Mouse (Mus musculus): ENCODE data around the gene 4933421I07Rik. TPM values are rescaled to one million over a fixed set of nuclear protein-coding genes. Genes with fewer than 3 reads are reported as not detected.
A peak's percentile ranks its signal among the peaks of the same experiment; 100 is the strongest.

The 4933421I07Rik gene
- not detected for total RNA-seq (2021)
- long read RNA-seq, experiment 1, result 0 reads
- long read RNA-seq, experiment 2, result 0 reads

- Histone ChIP-seq H3K27ac (no peak within 1 kb of the TSS), H3K4me3 (no peak within 1 kb of the TSS)
- no peak for DNase-seq (ENCODE audit: extremely low spot score in 1 of 2, low spot score in 2 of 2)
- no peak for TF ChIP-seq CTCF (IDR thresholded peaks at IDR 0.05)
- intact Hi-C loops (cut with DNase I), result no loop called here
Measured at GRCm38 (mm10) chr7:42447850-42448249, at the start of gene 4933421I07Rik. TSS of gene 4933421I07Rik (minus strand) at chr7:42448120.

GRCm38 (mm10) chr7:42497356-42497755 is 49.4 kb upstream of the 4933421I07Rik start:
- intact Hi-C loops (cut with DNase I), result no loop called here
- no peak for TF ChIP-seq CTCF (IDR thresholded peaks at IDR 0.05)

DNA sequence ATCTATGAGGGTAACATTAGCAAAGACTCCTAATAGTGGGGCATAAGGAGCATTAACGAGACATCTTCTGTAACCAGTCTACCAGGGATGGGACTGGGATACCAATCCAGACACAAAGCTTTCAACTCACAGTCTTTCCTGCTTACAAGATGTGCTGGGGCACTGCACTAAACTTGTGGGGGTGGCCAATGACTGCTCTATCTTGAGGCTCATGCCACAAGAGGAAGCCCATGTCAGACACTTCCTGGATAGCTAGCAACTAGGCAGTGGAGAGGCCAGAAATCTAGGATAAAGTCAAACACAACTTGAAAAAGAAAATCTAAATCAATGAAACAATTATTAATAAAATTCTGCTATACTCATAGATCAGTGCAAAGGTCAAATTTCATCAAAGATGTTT is 48.3 kb upstream of the 4933421I07Rik start:
- no peak overlapping the region for H3K27ac ChIP-seq
- TF ChIP-seq CTCF (IDR thresholded peaks at IDR 0.05), result no peak
- intact Hi-C loops (cut with DNase I), result no loop called here
- no peak overlapping the region for H3K4me3 ChIP-seq
- DNase-seq (ENCODE audit: extremely low spot score in 1 of 2, low spot score in 2 of 2), result no peak

More at GRCm38 (mm10) chr7:42497356-42497755, 49.4 kb upstream of the 4933421I07Rik start:
- no peak for DNase-seq (ENCODE audit: extremely low spot score in 1 of 2, low spot score in 2 of 2)
- Histone ChIP-seq H3K27ac (no peak overlapping the region), H3K4me3 (no peak overlapping the region)

GRCm38 (mm10) chr7:42490859-42491258 is 42.9 kb upstream of the 4933421I07Rik start:
- Histone ChIP-seq H3K4me3 (no peak overlapping the region), H3K27ac (no peak overlapping the region)
- intact Hi-C loops (cut with DNase I), result no loop called here
- no peak for DNase-seq (ENCODE audit: extremely low spot score in 1 of 2, low spot score in 2 of 2)
- no peak for TF ChIP-seq CTCF (IDR thresholded peaks at IDR 0.05)

DNA sequence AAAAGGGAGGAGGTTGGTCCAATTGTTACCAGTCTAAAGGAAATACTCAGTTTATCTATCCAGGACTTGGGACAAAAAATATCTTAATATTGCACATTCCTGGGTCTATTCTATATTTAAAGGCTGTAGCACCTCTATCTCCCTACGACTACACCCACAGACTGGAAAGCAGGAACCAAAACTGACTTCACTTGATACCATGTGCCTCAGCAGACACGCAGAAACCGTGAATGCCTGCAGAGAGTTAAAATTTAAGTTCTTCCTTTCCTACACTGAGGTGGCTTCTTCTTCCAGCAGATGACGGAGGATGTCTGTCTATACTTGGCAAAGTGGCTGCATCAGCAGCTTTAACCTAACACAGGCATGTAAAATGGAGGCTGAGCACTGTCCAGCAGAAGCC is 42.4 kb upstream of the 4933421I07Rik start:
- Histone ChIP-seq H3K4me3 (no peak overlapping the region), H3K27ac (no peak overlapping the region)
- intact Hi-C loops (cut with DNase I), result no loop called here
- no peak for DNase-seq (ENCODE audit: extremely low spot score in 1 of 2, low spot score in 2 of 2)
- TF ChIP-seq CTCF (IDR thresholded peaks at IDR 0.05), result no peak

DNA sequence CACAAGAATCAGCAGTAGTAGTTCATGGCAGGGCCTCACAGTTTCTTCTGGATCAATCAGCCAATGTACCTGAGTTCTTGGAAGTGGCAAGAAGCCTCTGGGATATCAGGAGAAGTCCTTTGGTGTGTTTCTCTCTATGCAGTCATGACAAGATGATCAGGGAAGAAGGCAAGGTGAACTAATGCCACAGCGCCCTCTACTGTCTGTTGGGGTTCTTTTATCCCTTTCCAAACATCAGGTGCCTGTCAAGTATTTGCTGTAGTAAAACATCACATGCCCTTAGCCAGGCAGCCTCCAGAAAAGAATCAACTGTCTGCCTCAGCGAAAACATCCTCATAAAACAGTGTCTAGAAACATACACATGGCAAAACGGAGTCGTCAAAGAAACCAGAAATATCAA is 6.7 kb upstream of the 4933421I07Rik start:
- intact Hi-C loops (cut with DNase I), result no loop called here
- H3K4me3 ChIP-seq, result no peak overlapping the region
- DNase-seq (ENCODE audit: extremely low spot score in 1 of 2, low spot score in 2 of 2), result no peak
- H3K27ac ChIP-seq, result no peak overlapping the region
- no peak for TF ChIP-seq CTCF (IDR thresholded peaks at IDR 0.05)

- intact Hi-C loops (cut with DNase I), result no loop called here
- peak; percentile 29 for TF ChIP-seq CTCF (IDR thresholded peaks at IDR 0.05)
- H3K27ac ChIP-seq, result no peak overlapping the region
- DNase-seq (ENCODE audit: extremely low spot score in 1 of 2, low spot score in 2 of 2), result no peak
- H3K4me3 ChIP-seq, result no peak overlapping the region
Measured at GRCm38 (mm10) chr7:42450618-42451017, 2.7 kb upstream of the 4933421I07Rik start.

DNA sequence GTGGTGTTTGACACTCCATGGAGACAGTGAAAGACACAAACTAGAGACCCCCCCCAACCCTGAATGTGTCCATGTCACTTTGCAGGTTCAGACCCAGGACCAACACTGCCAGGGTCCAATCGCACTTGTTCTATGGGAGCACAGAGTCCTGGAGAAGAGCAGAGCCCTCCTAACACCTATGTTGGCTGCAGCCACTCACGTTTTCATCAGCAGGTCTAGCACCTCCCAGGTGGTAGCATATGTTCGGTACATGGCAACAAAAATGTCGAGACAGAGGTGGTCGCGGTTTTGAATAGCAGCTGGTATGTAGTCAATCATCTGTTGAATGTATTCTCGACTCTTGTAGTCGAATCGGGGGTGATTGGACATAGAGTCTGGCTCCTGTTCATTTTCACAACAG is 568 bp downstream of the 4933421I07Rik start:
- intact Hi-C loops (cut with DNase I), result no loop called here
- Histone ChIP-seq H3K4me3 (no peak overlapping the region), H3K27ac (no peak overlapping the region)
- DNase-seq (ENCODE audit: extremely low spot score in 1 of 2, low spot score in 2 of 2), result no peak
- TF ChIP-seq CTCF (IDR thresholded peaks at IDR 0.05), result no peak

Other genes starting within 250 kb of the 4933421I07Rik start
- gene Vmn2r61, start 188.1 kb downstream of the 4933421I07Rik start, total RNA-seq (2021), result not detected
- gene Zfp141, start 57.6 kb upstream of the 4933421I07Rik start, total RNA-seq (2021), result 10 to 100 TPM; 17.3 to 19.6 TPM
- not detected for gene Gm21028, start 130.5 kb upstream of the 4933421I07Rik start, total RNA-seq (2021)
- 1 to 10 TPM; 1.6 to 1.8 TPM for gene Zfp977, start 144.4 kb upstream of the 4933421I07Rik start, total RNA-seq (2021)
- 1 to 10 TPM; 3.0 to 3.3 TPM for gene Zfp976, start 194.5 kb upstream of the 4933421I07Rik start, total RNA-seq (2021)
- gene Zfp975, start 244.6 kb upstream of the 4933421I07Rik start, total RNA-seq (2021), result 1 to 10 TPM; 7.2 to 8.0 TPM

All from left cerebral cortex, adult 2 months (tissue).